Mouse (Mus musculus): ENCODE data around the gene Pde10a.

The Pde10a gene

DNA sequence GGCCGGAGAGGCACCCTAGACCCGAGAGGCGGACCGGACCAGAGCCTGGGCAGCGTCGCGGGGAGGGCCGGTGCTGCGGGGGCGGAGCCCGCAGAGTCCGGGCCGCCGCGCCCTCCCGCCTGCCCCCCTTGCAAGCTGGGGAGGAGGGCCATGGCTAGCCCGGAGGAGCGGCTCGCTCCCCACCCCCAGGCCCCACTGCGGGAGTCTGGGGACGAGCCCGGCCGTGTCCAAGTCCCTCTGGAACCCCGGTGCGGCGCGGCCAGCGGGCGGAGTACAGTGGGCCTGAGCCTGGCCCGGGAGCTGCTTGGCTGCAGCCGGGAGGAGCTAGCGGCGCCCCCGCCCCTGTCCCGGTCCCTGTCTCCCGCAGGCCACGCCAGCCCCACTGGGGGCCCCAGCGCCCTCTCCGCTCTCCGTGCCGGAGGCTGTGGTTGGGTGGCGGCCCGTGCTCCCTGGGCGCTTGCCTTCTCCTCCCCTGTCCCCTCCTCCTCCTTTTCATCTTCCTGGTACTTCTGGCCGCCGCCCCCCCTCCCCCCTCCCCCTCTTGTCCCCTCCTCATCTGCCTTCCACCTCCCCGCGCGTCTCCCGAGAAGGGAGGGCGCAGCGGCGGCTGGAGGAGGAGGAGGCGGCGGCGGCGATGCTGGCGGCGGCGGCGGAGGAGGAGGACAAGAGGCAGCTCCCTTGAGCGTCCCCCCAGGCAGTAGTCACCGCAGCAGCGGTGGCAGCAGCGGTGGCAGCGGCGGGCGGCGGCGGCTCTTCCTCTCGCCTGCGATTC is 276.1 kb downstream of the Pde10a start:
- peak; percentile 70 for DNase-seq (ENCODE audit: low spot score)

DNA sequence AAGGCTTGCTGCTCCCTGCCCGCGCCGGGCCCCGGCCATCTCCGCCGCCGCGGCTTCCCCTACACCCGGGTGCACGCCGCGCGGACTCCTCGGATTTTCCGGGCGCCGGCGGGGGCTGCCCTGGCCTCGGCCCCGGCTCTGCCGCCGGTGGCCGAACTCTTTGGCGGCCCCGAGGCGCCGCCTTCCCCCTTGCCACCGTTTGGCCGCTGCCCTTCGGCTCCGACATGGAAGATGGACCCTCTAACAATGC is 276.6 kb downstream of the Pde10a start:
- no peak for DNase-seq (ENCODE audit: low spot score)

DNA sequence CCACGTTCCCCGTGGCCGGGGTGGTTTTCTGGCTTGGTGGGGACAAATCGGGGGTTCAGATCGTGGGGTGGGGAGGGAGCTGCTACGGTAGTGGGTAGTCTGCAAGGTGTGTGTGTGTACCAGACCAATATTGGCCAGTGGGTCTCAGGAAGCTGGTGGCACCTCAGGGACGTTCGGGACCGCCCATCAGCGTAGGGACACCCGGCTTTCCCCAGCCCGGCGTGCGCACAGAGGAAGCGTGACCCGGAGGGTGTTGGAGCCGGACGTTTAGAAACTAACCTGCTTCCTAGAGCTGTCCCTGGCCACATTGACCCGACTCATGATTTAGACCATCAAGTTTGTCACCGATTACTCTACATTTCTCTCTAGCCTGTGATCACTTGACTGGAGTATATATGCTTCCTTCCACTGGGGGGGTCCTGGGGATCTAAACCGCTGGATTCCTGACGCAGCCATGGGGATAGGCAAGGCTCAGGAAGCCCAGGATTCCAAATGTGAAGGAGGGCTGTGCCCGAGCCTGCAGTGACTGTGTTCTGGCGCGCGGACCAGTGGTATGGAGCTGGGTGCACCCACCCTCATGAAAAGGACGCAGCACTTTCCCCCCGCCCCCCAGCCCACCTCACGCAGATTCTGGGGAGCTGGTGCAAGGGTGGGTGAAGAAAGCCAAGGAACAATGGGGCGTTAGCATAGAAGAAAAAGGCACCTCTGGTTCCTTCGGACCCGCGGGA is 277.2 kb downstream of the Pde10a start:
- DNase-seq (ENCODE audit: low spot score), result no peak

DNA sequence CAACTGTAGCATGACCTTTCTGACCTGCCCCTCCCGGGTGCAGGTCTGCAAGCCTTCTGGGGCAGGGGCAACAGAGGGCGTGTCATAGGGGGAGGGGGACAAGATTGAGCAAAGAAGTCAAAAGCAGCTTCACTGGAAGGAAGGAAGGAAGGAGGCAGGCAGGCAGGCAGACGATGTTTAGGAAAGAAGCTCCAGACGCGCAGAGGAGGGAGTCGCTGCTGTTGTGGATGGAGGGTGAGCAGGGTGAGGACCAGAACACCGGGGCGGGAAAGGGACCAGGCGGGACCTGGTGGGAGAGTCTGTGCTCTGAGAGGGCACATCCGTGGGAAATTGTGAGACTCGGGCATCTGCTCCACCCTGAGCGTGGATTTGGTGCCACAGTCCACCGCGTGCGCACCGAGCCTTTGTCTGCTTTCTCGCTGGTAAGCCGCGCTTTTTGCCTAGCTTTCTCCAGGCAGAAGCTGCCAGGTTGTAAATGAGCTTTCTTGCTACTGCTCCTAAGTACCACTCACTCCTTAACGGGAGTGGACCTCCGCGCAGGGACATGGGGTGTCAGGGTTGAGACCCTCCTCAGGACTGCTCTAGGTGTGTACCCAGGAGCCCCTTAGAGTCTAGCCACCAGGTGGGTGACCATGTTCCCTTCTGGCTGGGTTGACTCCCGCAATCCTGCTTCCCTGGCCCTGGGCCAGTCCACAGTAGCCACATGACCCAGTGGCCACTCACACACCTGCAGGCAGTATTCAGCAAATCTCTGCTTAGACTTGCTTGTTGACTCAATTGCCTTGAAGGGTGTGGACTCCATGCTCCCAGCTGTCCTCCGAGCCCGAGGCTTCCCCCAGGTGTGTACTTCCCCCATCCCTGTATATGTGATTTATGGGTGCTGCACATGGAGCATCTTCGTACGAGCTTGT is 278.0 kb downstream of the Pde10a start:
- no peak for DNase-seq (ENCODE audit: low spot score)

DNA sequence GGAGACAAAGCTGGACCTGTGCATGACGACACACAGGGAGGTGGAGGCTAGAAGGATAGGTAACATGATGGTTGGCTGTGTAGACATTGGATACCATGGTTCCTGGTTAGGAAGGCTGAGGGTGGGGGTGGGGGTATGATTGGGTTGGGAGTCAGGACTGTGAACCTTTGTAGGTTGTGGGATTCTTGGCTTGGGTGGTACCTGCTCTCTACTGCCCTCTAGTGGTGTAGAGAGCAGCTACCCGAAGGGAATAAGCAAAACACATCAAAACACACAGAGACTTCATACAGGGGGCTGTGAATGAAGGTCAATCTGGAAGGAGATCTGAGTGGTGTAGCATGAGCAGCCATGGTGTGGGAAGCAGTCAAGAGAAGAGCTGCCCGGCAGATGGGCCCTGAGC is 282.2 kb downstream of the Pde10a start:
- no peak for DNase-seq (ENCODE audit: low spot score)

DNA sequence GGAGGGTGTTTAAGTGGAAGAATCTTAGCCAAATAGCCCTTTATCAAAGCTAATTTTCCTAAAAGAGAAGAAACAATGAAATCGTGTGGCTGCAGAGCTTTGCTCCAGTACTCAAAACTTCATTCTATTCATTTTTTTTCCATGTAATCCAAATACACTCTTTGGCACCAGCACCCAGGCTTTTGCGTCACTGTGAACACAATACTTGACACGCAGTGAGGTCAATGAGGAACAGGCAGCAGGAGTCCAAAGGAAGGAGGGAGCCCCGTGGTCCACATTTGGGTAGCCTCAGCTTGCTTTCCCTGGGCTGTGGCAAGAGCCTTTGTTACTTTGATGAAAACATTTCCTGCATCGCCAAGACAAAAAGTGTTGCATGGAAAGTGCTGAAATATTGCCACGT is 284.6 kb downstream of the Pde10a start:
- no peak for DNase-seq (ENCODE audit: low spot score)

DNA sequence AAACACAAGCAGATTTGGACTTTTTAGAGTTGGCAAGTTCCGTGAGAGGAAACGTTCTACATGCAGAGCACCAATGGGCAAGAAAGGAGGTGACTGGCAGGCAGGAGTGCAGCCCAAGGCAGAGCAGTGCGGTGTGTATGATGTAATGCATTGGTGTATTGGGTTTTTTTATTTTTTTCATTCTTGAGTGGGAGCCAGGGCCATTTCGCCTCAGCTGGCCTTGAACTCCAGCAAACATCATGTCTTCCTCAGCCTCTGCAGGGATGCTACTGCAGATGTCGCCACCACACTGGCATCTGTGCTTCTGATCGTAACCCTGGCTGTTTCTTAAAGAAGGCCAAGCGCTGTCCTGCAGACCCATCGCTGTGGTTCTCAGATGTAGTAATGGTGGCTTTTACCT is 285.0 kb downstream of the Pde10a start:
- no peak for DNase-seq (ENCODE audit: low spot score)

DNA sequence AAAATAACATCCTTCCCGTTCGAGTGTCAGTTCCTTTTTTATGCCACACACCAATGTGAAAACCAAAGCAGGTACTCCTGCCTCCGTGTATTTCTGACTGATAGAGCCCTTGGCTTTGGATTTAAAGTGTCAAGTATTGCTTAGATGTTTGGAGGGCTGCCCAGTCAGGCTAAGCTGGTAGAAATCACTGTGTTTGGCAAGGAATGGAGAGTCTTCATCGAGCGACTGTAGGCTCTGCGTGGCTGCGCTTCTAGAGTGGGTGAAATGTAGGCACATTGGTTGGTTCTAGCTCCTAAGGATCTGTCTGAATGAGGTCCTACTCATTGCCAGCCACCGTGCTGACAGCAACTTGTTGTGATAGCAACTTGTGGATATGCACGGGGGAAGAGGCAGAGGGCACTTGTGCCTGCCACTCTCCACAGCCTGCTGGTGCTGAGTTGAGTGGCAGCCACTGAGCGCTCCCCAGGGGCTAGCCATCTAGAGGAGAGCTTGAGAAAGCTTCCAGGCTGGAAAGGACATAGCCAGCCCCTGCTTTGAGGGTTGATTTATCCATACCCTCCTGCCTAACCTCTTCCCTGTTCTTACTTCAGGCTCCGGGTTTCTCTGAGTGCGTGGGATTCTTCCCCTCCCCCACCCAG is 287.2 kb downstream of the Pde10a start:
- DNase-seq (ENCODE audit: low spot score), result no peak

DNA sequence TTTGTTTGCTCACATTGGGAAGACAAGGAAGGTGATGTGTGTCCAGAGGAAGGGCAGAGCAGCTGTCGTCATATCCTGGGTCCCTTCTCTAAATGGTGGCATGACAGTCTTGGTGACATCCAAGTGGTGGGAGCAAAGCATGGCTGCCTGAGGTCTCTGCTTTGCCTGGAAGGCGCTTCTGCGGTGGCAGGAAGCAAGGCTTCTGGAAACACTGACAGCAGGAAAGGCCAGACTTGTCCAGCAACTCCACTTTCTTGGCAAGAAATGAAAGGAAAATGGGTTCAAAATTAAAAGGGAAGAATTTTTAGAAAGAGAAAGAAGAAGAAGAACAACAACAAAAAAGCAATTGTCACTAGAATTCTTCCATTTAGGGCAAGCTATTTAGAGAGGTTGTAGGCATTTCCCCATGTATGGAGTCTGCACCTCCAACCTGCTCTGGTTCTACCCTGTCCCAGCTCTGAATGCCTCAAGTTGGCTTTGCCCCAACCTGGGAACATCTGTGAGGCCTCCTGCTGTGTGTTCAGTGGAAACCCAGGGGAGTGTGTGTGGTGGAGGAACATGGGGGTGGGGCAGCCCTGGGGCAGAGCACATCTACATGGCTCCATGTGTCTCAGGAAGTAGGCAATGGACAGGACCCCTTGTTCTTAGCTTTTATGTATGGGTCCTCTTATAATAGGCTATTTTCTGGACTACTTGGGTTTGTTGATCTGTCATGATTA is 288.8 kb downstream of the Pde10a start:
- no peak for DNase-seq (ENCODE audit: low spot score)

DNA sequence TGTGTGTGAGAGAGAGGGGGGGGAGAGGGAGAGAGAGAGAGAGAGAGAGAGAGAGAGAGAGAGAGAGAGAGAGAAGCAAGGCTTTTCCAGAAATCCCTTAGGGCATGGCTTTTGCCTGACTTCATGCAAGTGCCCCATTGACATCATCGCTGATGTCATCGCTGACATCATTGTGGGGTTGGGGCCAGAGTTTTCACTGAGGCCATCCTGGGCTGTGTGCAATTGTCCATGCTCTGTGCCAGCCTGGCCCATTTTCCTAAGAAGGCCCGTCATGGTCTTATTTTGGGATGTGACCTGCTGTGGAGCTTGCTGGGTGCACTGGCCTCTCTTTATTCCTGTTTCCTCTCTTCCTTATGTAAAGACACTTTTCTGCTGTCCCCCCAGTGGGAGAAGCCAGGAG is 290.2 kb downstream of the Pde10a start:
- DNase-seq (ENCODE audit: low spot score), result no peak

DNA sequence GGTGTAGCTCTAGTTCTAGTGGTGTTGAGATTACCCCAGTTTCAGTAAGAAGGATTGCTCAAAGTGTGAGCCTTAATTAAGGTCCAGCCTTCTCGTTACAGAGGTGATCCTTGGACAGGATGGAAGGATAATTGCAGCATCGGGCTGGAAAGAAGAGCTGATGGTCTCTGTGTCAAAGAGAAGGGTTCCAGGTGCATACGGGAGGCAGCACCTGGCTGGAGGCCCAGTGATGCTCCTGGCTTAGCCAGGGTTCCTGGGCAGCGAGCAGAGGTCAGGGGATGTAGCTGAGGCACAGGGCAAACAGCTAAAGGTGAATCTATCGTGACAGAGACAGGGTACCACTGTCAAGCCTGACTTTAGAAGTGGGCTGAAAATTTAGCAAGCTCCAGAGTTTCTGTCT is 290.7 kb downstream of the Pde10a start:
- no peak for DNase-seq (ENCODE audit: low spot score)

DNA sequence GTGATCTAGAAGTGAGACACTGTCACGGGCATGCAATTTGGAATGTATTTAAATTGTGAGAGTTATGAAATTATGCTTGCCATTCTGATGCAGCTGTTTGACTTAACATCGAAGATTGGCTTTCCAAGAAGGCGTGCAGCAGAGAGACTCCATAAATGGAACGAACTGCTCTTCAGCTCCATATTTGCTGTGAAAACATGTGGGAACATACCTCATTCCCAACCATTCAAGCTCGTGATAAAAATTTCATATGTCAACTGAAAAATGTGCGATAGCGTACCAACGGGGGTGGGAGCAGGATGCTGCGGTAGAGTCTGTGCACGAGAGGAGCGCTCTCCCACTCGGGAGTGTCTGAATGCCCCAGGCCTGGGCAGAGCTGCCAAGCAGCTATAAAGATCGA is 293.5 kb downstream of the Pde10a start:
- DNase-seq (ENCODE audit: low spot score), result no peak

DNA sequence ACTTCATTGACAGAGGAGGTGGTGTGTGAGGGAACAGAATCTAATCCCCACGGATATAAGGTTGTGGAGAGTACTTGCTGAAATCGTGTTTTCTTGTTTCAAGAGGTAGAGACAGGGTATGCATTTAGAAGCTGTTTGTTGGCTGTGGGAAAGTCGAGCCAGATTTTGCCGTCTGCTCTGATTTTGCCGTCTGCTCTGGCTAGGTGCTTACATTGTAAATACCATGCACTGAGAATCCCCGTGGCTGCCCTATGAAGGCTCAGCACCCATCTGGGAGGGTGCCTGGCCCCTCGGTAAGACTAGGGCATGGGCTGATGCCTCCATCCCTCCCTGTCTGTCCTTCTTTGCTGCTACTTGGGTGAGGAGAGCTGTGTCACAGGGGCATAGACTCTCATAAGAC is 298.4 kb downstream of the Pde10a start:
- no peak for DNase-seq (ENCODE audit: low spot score)

DNA sequence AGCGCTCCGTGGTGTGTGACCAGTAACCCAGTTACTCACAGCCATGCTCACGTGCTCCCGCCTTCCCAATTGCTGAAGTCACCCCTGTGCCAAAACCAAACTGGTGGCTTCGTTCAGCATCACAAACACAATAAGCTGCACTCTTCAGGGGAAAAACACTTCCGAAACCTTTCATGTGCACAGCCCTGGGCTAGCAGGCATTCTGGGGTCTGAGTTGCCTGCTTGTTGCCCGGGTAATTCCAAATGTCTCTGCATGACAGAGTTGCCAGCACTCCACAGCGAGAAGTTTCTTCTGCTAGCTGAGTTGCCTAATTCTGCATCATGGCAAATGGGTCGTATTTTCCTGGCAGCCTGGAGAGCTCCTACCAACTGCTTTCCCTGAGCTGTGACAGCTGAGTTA is 302.0 kb downstream of the Pde10a start:
- no peak for DNase-seq (ENCODE audit: low spot score)

DNA sequence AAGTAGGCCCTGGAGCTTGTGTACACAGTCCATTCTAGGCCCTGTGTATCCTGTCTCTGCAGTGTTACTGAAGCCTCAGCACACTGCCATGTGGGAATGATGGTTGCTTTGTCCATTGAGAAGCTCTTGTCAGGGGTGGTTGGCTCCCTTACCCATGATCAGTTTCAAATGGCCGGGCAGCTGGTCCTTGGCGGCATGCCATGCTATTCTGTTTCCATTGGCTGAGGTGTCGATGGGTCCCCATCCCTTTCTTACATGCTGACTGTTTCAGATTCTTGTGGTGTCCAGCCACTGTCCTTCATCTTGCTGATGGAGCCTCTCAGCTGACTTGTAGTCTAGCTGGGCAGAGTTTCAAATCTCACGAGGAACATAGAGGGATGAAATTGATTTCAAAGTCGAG is 305.8 kb downstream of the Pde10a start:
- no peak for DNase-seq (ENCODE audit: low spot score)

DNA sequence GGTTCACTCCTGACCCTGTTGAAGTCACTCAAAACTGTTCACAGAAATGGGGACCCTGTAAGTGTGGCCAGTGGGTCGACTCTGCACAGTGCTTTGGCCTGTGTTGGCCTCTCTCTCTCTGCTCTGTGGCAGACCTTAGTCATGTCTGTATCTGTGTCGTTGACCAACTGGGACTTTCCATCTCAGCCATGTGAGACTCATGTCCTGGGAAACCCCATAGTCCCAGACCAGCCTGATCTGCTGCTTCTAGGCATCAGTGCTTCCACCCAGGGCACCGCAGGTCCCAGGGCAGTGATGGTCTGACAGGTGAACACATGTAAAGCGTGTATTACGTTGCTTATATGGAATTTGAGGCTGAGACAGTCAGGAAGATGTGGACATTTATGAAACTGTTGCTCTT is 311.1 kb downstream of the Pde10a start:
- DNase-seq (ENCODE audit: low spot score), result no peak

DNA sequence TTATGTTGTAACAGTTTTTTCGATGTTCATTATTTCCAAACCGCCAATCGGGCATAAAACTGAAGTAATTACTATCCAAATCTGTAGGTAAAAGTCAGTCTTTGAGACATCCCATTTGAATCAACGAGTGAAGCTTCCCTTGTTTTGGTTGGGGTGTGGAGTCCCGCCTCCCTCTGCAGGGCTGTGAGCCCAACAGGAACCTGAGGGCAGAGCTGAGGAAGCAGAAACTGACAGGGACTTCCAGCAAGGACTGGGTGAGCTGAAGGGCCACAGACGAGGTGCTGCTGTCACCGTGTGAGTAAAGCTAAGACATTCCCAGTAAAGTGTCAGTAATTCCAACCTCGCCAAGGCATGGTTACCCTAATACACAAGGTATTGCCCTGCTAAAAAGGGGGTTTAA is 313.1 kb downstream of the Pde10a start:
- no peak for DNase-seq (ENCODE audit: low spot score)

DNA sequence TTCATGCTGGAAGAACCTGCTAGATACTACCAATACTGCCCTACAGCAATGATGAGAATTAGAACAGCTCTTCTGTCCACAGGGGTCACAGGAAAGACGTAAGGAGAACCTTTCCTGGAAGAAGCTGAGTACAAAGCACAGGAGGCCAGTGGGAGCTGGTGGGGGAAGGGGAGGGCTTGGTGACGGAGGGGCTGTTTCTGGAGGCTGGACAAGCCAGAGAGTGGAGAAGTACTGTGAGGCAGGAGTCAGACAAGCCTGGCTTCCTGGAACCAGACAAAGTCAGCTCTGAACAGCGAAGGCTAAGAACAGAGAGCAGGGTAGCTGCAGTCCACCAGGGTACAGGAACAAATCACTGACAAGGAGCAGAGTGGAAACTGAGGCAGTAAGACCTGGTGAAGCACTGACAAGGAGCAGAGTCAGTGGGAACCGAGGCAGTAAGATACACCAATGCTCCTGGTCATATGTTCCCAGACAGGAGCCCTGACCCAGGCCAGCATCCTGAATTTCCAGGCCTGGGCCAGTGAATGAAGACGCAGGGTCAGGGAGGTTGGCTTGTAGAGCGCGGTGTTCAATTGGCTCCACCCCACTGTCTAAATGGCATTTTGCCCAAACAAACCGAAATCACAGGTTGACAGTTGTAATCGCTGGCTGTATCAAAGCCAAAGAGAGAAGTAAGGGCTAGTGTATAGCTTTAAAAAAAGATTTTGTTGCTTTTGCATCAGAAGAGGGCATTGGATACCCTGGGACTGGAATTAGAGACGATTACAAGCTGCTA is 314.3 kb downstream of the Pde10a start:
- DNase-seq (ENCODE audit: low spot score), result no peak

DNA sequence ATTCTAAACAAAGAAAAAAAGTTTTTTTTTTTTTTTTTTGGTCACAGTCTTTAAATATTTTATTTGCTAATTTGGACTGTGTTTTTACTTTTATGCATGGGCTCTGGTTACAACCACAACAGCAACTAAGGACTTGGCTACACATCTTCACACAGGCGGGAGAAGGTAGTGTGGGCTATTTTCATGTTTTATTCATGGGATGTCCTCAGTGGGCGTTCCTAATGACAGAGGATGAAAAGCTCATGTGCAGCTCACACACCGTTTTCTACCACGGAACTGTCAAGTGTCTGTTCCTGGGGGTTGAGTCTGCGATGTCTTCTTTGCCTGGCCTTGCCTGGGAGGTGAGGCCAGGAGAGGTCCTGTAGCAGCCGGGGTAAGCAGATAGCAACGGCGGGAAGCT is 315.9 kb downstream of the Pde10a start:
- DNase-seq (ENCODE audit: low spot score), result no peak

DNA sequence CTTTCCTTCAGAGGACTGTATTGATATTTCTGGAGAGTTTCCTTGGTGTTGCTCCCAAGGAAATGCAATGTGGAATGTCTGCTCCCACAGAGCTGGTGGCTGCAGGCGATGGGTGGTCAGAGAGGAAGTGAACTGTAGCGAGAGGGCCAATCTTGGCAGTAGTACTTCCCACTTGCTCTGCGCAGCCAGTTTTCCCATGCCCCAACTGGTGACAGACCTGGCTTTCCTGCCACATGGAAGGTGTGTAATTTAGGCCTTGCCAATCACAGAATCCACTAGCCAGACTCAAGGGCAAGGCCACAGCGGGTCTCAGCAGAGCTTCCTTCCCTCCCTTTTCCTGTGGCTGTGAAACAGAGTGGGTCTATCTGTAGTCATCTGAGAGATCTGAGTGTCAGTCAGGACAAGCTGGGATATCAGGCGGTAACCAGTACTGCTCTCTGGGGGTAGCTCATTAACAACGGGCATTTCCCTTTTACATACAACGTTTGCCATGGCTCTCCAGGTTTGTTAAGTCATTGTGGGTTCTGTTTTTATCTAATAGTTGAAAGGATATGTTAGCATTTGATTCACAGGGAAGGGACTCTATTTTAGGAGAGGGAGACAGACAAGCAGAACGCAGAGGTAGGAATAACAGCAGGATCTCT is 316.8 kb downstream of the Pde10a start:
- no peak for DNase-seq (ENCODE audit: low spot score)

DNA sequence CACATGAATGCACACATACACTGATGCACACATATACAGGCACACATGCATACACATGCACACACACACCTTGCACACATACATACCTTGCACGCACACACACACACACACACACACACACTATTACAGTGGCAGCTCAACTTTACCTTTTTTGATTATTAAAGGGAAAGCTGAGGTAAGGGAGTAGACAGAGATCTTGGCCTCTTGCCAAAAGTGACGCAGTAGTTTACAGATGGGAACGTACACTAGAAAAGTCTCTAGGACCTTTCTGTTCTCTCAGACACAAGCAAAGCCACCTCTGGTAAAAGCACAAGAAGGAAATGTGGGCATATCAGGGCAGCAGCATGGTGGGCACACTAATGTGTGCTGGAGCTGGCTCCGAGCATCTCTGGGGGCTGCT is 317.5 kb downstream of the Pde10a start:
- no peak for DNase-seq (ENCODE audit: low spot score)

Measured in testis, postnatal 10 days (tissue).